Mouse (Mus musculus) ovary, postnatal 10 days (tissue): ENCODE measurements around the gene Shb.

Experiments used
- DNase-seq: peaks from one replicate; pipeline ENCODE4 v3.0.0; 2022; ENCODE audit warnings: low spot score

Shb gene

DNA sequence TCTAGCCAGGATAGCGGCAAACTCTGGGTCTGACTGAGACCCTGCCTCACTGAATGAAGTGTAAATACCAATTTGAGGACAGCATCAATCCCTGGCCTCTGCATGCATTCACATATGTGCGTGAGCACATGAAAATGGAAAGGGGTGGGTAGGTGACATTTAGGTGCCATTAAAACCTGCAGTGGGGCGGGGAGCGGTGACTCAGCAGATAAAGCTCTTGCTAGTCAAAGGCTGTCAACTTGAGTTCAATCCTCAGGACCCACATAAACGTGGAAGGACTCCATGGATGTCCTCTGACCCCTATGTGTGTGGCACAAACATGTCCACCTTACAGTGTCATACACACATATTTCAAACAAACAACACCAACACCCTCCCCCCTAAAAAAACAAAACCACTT, 50.8 kb downstream of the Shb start:
- no peak for DNase-seq

- DNase-seq: no peak
These were observed 51.7 kb downstream of the Shb start for GRCm38 (mm10) chr4:45480595-45480994.

DNA sequence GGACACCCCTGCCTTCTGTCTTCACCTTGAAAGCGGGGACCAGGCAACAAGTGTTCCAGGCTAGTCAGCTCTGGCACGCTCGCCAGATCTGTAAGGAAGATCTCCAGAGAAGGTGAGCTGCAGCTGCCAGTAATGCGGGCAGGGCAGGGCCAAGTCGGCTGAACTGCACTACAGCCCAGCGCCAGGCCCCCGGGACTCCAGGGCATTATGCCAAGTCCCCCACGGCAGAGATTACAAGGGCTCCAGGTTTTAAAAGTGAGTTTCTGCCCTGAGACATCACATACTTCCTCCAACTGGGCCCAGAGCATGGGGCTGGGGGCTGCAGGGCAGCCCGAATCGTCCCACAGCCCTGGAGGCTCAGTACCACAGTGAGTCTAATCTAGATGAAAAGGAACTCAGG, 52.8 kb downstream of the Shb start:
- DNase-seq: no peak

- DNase-seq: no peak
These were observed 54.1 kb downstream of the Shb start for GRCm38 (mm10) chr4:45478178-45478577.

DNA sequence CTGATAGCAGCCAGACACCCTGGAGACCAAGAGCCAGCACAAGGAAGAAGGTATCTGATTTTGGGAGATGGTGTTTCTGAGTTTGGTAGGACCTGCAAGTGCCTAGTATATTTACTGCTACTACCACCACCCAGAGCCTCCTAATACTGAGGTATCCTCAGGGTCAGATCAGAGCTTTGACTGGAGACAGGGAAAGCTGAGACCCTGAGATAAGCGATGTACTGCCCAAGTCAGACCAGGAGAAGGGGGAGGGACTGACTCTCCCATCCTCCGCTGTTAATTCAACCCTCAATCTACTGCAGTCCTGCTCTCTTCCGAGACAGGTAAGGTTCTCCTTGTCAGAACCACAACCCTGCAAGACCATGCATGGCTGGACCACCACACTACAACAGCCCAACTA, 55.2 kb downstream of the Shb start:
- no peak for DNase-seq

- DNase-seq: no peak
These were observed 57.4 kb downstream of the Shb start for GRCm38 (mm10) chr4:45474832-45475231.

- DNase-seq: no peak
These were observed 58.1 kb downstream of the Shb start for GRCm38 (mm10) chr4:45474131-45474530.

- no peak for DNase-seq
These were observed 59.1 kb downstream of the Shb start for GRCm38 (mm10) chr4:45473129-45473528.

- no peak for DNase-seq
These were observed 59.6 kb downstream of the Shb start for GRCm38 (mm10) chr4:45472706-45473105.

GRCm38 (mm10) chr4:45471654-45472556, 60.4 kb downstream of the Shb start:
- no peak for DNase-seq

GRCm38 (mm10) chr4:45469057-45469456, 63.2 kb downstream of the Shb start:
- DNase-seq: no peak

DNA sequence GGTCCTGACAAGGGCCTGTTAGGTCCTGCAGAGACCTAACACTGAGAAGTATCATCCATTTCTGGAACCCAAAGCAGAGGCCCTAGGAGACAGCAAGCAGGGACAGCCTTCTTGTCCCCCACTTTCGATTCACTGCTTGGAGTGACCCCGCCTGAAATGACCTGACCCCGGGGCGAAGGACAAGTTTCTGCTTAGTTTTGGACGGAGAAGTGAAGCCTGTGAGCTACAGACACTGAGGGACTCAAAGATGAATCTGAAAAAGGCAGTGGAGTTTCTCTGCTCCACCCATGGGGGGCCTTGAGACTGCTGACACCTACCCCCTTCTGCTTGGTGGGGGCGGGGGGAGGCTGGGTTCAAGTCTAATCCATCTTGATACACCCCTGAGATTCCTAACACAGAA, 63.8 kb downstream of the Shb start:
- DNase-seq: no peak

GRCm38 (mm10) chr4:45467115-45467912, 65.0 kb downstream of the Shb start:
- DNase-seq: no peak

DNA sequence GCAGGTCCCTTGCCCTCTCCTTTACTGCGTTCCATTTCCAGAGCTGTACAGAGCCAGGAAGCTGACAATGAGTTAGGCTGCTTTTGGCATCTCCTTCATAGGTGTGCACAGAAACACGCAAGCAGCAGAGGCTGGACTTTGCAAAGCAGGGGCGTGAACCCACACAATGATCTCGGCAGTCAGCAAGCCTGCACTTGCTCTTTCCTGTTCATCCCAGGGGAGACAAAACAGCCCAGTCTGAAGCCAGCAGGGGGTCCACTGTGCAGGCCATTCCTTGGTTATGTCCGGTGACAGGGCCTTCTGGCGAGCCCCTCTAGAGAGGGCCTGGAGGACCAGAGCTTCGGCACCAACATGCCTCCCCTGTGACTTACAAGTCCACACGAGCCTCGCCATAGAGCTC, 67.3 kb downstream of the Shb start:
- DNase-seq: no peak

DNA sequence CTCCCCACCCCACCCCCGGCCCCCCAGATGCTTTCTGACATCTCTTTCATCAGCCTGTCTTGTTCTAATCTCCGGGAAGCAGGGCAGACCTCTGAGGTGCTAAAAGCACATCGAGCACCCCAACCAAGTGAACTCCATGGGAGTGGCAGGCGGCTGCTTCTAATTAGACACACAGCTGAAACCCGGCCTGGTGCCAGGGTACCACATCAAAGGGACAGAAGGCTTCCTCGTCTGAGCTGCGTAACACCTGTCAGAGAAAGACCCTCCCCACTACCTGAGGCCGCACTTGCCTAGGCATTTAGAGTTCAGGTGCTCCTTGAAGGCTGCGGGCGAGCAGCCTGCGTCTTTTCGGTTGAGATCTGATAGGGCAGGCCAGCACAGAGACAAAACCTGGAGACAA, 67.7 kb downstream of the Shb start:
- DNase-seq: no peak

GRCm38 (mm10) chr4:45464123-45464522, 68.1 kb downstream of the Shb start:
- no peak for DNase-seq

- DNase-seq: no peak
These were observed 69.6 kb downstream of the Shb start for GRCm38 (mm10) chr4:45462628-45463027.

- no peak for DNase-seq
These were observed 70.6 kb downstream of the Shb start for GRCm38 (mm10) chr4:45461661-45462060.

DNA sequence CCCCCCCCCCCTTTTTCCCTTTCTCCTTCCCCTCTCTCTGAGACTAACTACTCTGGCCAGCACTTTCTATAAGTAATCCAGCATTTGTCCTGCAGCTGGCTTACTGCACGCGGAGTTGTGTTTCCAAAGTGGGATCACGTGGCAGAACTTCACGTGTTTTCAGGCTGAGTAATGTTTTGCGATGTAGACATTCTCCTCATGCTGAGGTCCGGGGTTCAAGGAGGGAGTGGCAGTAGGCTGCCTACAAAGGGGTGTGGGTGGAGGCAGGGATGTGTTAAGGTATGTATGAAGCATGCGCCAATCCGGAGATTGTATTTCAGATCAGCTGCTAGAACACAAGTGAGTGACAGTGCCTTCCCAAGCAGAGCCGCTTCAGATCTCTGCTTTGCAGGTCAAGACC, 72.9 kb downstream of the Shb start:
- DNase-seq: no peak

GRCm38 (mm10) chr4:45457543-45457942, 74.7 kb downstream of the Shb start:
- DNase-seq: no peak

GRCm38 (mm10) chr4:45455001-45455400, 77.3 kb downstream of the Shb start:
- DNase-seq: no peak

DNA sequence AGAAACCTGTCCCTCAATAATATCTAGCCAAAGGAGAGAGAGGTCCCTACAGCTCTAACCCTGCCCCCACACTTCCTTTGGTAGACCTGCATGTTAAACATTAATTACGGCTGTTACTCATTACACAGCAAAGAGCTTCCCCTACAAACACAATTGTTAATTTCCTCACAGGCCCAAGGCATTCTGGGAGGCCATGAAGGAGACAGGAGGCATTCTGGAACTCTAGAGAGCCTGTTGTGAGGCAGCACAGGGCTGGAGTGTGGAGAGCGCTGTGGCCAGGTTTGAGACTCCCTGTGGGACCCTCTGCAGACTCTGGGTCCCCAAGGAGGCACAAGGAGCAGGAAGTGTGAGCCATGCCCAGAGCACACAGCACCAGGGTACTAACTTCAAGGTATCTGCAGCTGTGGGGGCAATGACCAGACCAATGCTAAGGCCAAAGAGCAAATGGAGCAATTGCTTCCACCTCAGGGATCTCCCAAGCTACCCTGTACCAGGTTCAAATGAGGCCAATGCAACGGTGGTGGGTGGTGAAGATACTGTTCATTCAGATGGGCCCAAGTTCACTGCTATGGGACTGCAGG, 78.9 kb downstream of the Shb start:
- DNase-seq: no peak

GRCm38 (mm10) chr4:45452569-45453111, 79.6 kb downstream of the Shb start:
- DNase-seq: no peak
